Mouse (Mus musculus) olfactory bulb, adult 2 months (tissue): Measurements from ENCODE around the gene Nop56.

Experiments
- CTCF ChIP-seq: fragments of 200-500 bp; IDR thresholded peaks from 2 replicates; pipeline ENCODE4 v1.5.1; 2012; ENCODE audit warnings: low read depth, mild to moderate bottlenecking, low read length, moderate library complexity; ENCODE audit not compliant: insufficient read depth
- POLR2A ChIP-seq: fragments of 200-500 bp; IDR thresholded peaks from 2 replicates; pipeline ENCODE4 v1.6.1; 2012; ENCODE audit warnings: mild to moderate bottlenecking, low read depth, low read length, moderate library complexity; ENCODE audit not compliant: insufficient read depth

- TF ChIP-seq POLR2A (no peak), CTCF (no peak)
These were observed 5.4 kb downstream of the Nop56 start for GRCm38 (mm10) chr2:130279600-130280091.
